Mouse (Mus musculus): ENCODE results near the gene Igsf3. TPM values are rescaled to one million over a fixed set of nuclear protein-coding genes. Genes with fewer than 3 reads are reported as not detected.

Igsf3 gene
- polyA plus RNA-seq, 1 experiment = 0.12 TPM

DNA sequence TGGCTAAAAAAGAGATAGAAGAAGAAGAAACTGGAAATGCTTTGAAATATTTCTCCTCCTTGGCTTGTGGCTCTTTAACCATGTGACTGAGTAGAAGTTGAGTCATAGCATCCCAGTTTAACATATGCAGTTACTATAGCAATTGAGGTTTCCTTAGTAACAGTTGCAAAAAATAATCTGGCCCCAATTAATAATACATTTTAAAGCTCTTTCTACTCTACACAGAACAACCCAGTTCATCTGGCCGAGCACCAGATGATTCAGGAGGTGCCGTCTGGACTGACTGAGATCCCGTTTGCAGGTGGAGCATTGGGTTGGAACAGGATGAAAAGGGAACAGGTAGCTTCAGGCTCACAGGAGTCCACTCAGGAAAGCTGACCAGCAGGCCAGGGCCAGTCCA is 71.9 kb downstream of the Igsf3 start:
- Histone ChIP-seq H3K36me3 (ENCODE audit: control insufficient read depth) (peaks cover 37% of the 10 kb centered on the region), H3K9me3 (ENCODE audit: control insufficient read depth, low read length) (no peaks in the 10 kb centered on the region), H3K4me3 (replicated peaks) (no peak overlapping the region), H3K4me1 (ENCODE audit: control insufficient read depth) (peaks cover 7% of the 10 kb centered on the region), H3K27me3 (ENCODE audit: control insufficient read depth) (no peaks in the 10 kb centered on the region)
- TF ChIP-seq TAL1 (IDR thresholded peaks at IDR 0.05; ENCODE audit: low read length) (no peak), GATA1 (IDR thresholded peaks at IDR 0.05; ENCODE audit: low read length) (no peak)

DNA sequence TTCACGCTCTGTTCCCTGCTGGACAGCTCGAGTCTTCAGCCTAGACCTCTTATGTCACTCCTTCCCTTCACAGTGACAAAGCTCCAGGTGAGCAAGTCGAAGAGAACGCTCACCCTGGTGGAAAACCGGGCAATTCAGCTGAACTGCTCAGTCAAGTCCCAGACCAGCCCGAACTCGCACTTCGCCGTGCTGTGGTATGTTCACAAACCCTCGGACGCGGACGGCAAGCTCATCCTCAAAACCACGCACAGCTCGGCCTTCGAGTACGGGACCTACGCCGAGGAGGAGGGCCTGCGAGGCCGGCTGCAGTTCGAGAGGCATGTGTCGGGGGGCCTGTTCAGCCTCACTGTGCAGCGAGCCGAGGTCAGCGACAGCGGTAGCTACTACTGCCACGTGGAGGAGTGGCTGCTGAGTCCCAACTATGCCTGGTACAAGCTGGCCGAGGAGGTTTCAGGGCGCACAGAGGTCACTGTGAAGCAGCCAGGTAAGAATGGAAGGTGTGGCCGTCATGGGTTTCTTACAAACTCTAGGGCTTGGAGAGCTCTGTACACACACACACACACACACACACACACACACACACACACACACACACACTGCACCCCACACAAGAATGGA is 74.0 kb downstream of the Igsf3 start:
- H3K27me3 ChIP-seq (ENCODE audit: control insufficient read depth) = no peaks in the 10 kb centered on the region
- no peaks in the 10 kb centered on the region; the same call in 1 of the 2 replicates for H3K4me1 ChIP-seq (ENCODE audit: control insufficient read depth)
- no peak for TF ChIP-seq TAL1 (IDR thresholded peaks at IDR 0.05; ENCODE audit: low read length)
- TF ChIP-seq GATA1 (IDR thresholded peaks at IDR 0.05; ENCODE audit: low read length) = no peak
- H3K4me3 ChIP-seq (replicated peaks) = no peak overlapping the region
- no peaks in the 10 kb centered on the region for H3K9me3 ChIP-seq (ENCODE audit: control insufficient read depth, low read length)
- peaks cover 55% of the 10 kb centered on the region for H3K36me3 ChIP-seq (ENCODE audit: control insufficient read depth)

DNA sequence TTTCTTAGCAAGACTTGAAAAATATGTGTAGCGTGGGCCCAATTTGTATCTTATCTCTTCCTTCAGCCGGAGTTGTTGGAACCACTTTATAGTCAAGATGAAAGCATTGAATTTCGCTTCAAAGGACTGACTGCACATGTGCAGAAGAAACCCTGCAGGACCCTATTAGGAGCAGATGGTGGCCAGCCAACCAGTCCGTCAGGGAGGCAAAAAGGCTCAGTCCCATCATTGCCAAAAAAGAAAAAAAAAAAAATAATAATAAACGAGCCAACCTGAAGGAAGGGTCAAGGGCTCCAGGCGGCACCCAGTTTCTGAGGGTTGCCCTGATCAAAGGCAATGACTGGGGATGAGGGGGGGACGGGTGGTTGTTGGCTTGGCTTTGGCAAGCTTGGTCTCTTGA is 83.7 kb downstream of the Igsf3 start:
- Histone ChIP-seq H3K36me3 (ENCODE audit: control insufficient read depth) (peaks cover 47% of the 10 kb centered on the region), H3K9me3 (ENCODE audit: control insufficient read depth, low read length) (peaks cover 5% of the 10 kb centered on the region), H3K27me3 (ENCODE audit: control insufficient read depth) (no peaks in the 10 kb centered on the region), H3K4me1 (ENCODE audit: control insufficient read depth) (peaks cover 24% of the 10 kb centered on the region), H3K4me3 (replicated peaks) (no peak overlapping the region)
- no peak for TF ChIP-seq TAL1 (IDR thresholded peaks at IDR 0.05; ENCODE audit: low read length)
- TF ChIP-seq GATA1 (IDR thresholded peaks at IDR 0.05; ENCODE audit: low read length) = no peak

DNA sequence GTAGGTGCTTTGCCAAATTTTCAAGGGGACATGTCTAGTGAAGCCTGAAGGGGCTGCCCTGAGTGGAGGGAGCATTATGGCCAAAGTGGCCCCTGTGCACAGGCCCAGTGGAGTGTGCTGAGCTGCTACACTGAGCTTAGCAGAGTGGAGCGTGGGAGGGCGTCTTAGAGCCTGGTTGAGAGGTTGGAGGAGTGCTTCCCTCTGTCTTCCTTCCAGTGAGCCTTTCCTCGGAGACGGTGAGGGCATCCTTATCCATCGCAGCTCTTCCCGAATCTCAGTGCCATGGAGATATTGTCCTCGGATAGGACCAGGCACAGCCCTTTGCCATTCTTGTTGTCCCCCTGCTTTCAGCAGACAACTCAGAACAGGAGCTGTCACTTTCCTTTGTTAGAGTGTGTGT is 84.2 kb downstream of the Igsf3 start:
- no peaks in the 10 kb centered on the region for H3K27me3 ChIP-seq (ENCODE audit: control insufficient read depth)
- TF ChIP-seq GATA1 (IDR thresholded peaks at IDR 0.05; ENCODE audit: low read length) (no peak), TAL1 (IDR thresholded peaks at IDR 0.05; ENCODE audit: low read length) (no peak)
- peaks cover 5% of the 10 kb centered on the region for H3K9me3 ChIP-seq (ENCODE audit: control insufficient read depth, low read length)
- no peak overlapping the region for H3K4me3 ChIP-seq (replicated peaks)
- peaks cover 24% of the 10 kb centered on the region for H3K4me1 ChIP-seq (ENCODE audit: control insufficient read depth)
- H3K36me3 ChIP-seq (ENCODE audit: control insufficient read depth) = peaks cover 47% of the 10 kb centered on the region

DNA sequence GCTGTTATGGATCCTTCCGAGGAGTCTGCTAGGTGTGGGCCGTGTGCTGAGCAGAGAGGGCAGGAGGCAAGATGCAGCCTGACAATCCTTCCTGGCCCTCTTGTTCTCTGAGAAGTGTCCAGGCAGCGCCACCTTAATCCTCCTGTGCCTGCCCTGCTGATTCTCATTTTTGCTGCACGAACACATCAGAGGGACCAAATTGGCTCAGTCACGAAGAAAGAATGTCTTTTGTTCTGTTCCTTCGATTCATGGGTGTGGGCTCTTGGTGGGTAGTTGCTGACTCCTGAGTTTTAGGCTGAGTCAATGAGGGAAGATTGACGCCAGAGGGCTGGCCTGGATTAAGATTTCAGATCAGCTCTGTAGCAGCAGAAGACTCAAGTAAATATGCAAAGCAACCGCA is 84.9 kb downstream of the Igsf3 start:
- Histone ChIP-seq H3K9me3 (ENCODE audit: control insufficient read depth, low read length) (peaks cover 5% of the 10 kb centered on the region), H3K4me1 (ENCODE audit: control insufficient read depth) (peaks cover 24% of the 10 kb centered on the region), H3K27me3 (ENCODE audit: control insufficient read depth) (no peaks in the 10 kb centered on the region), H3K4me3 (replicated peaks) (no peak overlapping the region), H3K36me3 (ENCODE audit: control insufficient read depth) (peaks cover 41% of the 10 kb centered on the region)
- TF ChIP-seq TAL1 (IDR thresholded peaks at IDR 0.05; ENCODE audit: low read length) (no peak), GATA1 (IDR thresholded peaks at IDR 0.05; ENCODE audit: low read length) (no peak)

DNA sequence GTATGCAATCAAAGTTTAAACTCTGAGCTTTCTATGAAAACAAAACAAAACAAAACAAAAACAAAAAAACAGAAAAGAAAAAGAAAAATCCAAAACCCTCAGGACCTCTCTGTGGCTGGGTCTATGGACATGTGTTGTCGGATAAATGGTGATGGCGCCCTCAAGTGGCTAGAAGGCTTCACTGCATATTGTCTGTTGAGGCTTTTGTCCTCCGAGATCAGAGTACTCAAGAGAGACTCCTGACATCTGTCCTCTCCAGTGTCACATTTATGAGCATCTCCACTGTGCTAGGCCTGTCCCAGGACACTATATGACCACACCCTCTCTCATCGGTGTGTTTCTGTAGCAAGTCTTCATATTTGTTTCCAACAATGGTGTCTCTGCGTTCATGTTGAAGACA is 85.4 kb downstream of the Igsf3 start:
- Histone ChIP-seq H3K4me3 (replicated peaks) (no peak overlapping the region), H3K27me3 (ENCODE audit: control insufficient read depth) (no peaks in the 10 kb centered on the region), H3K4me1 (ENCODE audit: control insufficient read depth) (peaks cover 24% of the 10 kb centered on the region), H3K36me3 (ENCODE audit: control insufficient read depth) (peaks cover 39% of the 10 kb centered on the region), H3K9me3 (ENCODE audit: control insufficient read depth, low read length) (peaks cover 5% of the 10 kb centered on the region)
- TF ChIP-seq GATA1 (IDR thresholded peaks at IDR 0.05; ENCODE audit: low read length) = no peak

DNA sequence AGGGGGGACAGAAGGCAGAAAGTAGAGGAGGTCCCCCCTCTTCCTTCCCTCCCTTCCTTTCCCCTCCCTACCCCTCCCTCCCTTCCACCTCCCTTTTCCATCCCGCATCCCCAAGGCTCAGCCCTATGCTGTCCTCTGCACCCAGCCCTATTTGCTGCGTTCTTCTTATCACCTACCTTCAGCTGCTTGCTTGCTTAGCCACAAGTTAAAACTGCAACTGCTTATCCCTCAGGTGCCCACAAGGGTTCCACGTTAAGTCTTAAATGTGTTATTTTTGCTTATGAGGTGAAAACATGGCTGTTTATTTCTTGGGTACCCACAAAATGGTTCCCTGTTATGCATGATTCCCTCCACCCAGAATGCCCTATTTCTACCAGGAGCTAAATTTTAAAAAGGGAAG is 86.6 kb downstream of the Igsf3 start:
- Histone ChIP-seq H3K36me3 (ENCODE audit: control insufficient read depth) (peaks cover 27% of the 10 kb centered on the region), H3K4me3 (replicated peaks) (no peak overlapping the region)
- TF ChIP-seq TAL1 (IDR thresholded peaks at IDR 0.05; ENCODE audit: low read length) = peak; percentile 47; the same call in 2 of the 3 replicates
- TF ChIP-seq GATA1 (IDR thresholded peaks at IDR 0.05; ENCODE audit: low read length) = no peak

DNA sequence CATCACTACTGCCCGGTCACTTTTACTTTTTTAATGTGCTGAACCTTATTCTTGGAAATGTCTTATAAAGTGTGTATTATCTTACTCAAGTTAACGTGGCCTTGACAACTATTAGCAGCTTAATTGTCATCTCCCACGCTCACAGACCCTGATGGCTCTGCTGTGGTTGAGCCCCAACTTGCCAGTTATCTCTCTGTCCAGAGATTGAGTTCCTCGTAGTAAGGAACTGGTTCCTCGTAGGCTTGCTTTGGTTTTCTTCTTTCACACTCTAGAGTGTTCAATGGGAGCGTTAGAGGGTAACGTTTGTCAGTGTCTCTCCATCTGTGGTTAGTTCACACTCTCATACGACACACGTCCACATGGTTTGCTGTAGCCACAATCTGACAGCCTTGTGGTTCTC is 92.8 kb downstream of the Igsf3 start:
- no peak overlapping the region for H3K4me3 ChIP-seq (replicated peaks)
- no peak for TF ChIP-seq TAL1 (IDR thresholded peaks at IDR 0.05; ENCODE audit: low read length)
- no peak for TF ChIP-seq GATA1 (IDR thresholded peaks at IDR 0.05; ENCODE audit: low read length)
- H3K4me1 ChIP-seq (ENCODE audit: control insufficient read depth) = peaks cover under 1% of the 10 kb centered on the region; the same call in 1 of the 2 replicates
- H3K36me3 ChIP-seq (ENCODE audit: control insufficient read depth) = no peaks in the 10 kb centered on the region
- H3K27me3 ChIP-seq (ENCODE audit: control insufficient read depth) = 0 out of 2 replicates have a peak, but pooled peaks cover 2% of the 10 kb centered on the region
- H3K9me3 ChIP-seq (ENCODE audit: control insufficient read depth, low read length) = no peaks in the 10 kb centered on the region

More for the DNA sequence above, 86.6 kb downstream of the Igsf3 start:
- Histone ChIP-seq H3K4me1 (ENCODE audit: control insufficient read depth) (peaks cover 24% of the 10 kb centered on the region), H3K27me3 (ENCODE audit: control insufficient read depth) (no peaks in the 10 kb centered on the region), H3K9me3 (ENCODE audit: control insufficient read depth, low read length) (peaks cover 5% of the 10 kb centered on the region)

DNA sequence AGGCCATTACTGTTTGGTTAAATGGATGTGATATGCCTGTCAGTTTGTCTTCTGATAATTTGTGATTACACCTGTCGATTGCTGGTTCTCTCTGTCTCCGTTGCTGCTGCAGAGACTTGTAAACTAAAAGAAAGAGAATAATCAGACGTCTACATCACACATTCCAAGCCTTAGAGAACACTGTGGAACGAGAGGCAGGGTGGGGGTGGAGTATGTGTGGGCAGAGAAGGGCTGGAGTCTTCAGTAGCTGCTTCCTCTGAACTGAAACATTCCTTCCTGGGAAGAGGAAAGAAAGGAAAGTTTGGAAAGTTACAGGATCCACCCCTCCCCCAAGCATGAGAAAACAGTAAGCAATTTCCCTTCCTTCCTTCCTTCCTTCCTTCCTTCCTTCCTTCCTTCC is 95.0 kb downstream of the Igsf3 start:
- H3K27me3 ChIP-seq (ENCODE audit: control insufficient read depth) = 0 out of 2 replicates have a peak, but pooled peaks cover 2% of the 10 kb centered on the region
- no peaks in the 10 kb centered on the region for H3K9me3 ChIP-seq (ENCODE audit: control insufficient read depth, low read length)
- no peaks in the 10 kb centered on the region; the same call in 1 of the 2 replicates for H3K4me1 ChIP-seq (ENCODE audit: control insufficient read depth)
- TF ChIP-seq TAL1 (IDR thresholded peaks at IDR 0.05; ENCODE audit: low read length) (no peak), GATA1 (IDR thresholded peaks at IDR 0.05; ENCODE audit: low read length) (no peak)
- no peaks in the 10 kb centered on the region for H3K36me3 ChIP-seq (ENCODE audit: control insufficient read depth)
- H3K4me3 ChIP-seq (replicated peaks) = no peak overlapping the region

DNA sequence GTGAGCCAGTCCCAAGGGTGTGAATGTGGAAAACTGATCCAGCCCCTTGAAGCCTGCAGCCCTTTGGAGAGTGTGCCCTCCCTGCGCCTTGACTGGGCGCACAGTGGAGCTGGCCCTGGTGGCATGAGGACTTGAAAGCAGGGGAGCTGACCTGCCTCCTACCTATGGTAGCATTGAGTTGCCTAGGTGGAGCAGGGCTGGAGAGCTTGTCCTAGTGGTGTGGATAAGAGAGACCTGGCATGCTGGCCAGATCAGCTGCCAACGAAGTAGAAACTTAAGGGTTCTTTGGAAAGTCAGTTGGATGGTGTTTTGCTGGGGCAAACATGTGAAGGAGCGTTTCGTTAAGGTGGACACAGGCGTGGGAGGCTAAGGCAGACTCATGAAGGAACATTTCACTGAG is 105.1 kb downstream of the Igsf3 start:
- Histone ChIP-seq H3K4me3 (replicated peaks) (no peak overlapping the region), H3K27me3 (ENCODE audit: control insufficient read depth) (no peaks in the 10 kb centered on the region), H3K36me3 (ENCODE audit: control insufficient read depth) (no peaks in the 10 kb centered on the region), H3K4me1 (ENCODE audit: control insufficient read depth) (no peaks in the 10 kb centered on the region), H3K9me3 (ENCODE audit: control insufficient read depth, low read length) (no peaks in the 10 kb centered on the region)
- TF ChIP-seq GATA1 (IDR thresholded peaks at IDR 0.05; ENCODE audit: low read length) = no peak
- TF ChIP-seq TAL1 (IDR thresholded peaks at IDR 0.05; ENCODE audit: low read length) = no peak
